Mouse (Mus musculus) c-Kit-positive CD71-negative TER-119-negative erythroid progenitor cells, embryonic 14.5 days (primary cell): ENCODE results near the gene Sap30l.
A peak's percentile ranks its signal among the peaks of the same experiment; 100 is the strongest.
"Not testable (repeated sequence)": the region's sequence is repeated elsewhere in the genome, so short reads cannot be mapped to it uniquely, and the experiment has no call there.

Experiments used
- DNase-seq: peaks from one replicate; pipeline ENCODE4 v3.0.0-alpha.2; 2013; ENCODE audit warnings: low read depth

Gene Sap30l

GRCm38 (mm10) chr11:57800266-57800951, 1.0 kb upstream of the Sap30l start:
- DNase-seq, result no peak

- no peak for DNase-seq
These were observed 501 bp downstream of the Sap30l start for GRCm38 (mm10) chr11:57801766-57802510.

GRCm38 (mm10) chr11:57802511-57802870, 1.1 kb downstream of the Sap30l start:
- no peak for DNase-seq

- DNase-seq, result no peak
These were observed 3.6 kb downstream of the Sap30l start for GRCm38 (mm10) chr11:57805047-57805446.

GRCm38 (mm10) chr11:57809017-57809731, 7.7 kb downstream of the Sap30l start:
- no peak for DNase-seq

- no peak for DNase-seq
These were observed 8.3 kb downstream of the Sap30l start for GRCm38 (mm10) chr11:57809732-57810098.

- no peak for DNase-seq
These were observed 9.6 kb downstream of the Sap30l start for GRCm38 (mm10) chr11:57811006-57811405.

- DNase-seq, result no peak
These were observed 10.8 kb downstream of the Sap30l start for GRCm38 (mm10) chr11:57812212-57812611.

GRCm38 (mm10) chr11:57813641-57814040, 12.2 kb downstream of the Sap30l start:
- DNase-seq, result no peak

- DNase-seq, result no peak
These were observed 16.8 kb downstream of the Sap30l start for GRCm38 (mm10) chr11:57818189-57818588.

- peak; percentile 61 for DNase-seq
These were observed 18.7 kb downstream of the Sap30l start for GRCm38 (mm10) chr11:57819999-57820581.

- not testable (repeated sequence) for DNase-seq
These were observed 21.7 kb downstream of the Sap30l start for GRCm38 (mm10) chr11:57823159-57823558.

GRCm38 (mm10) chr11:57823714-57824113, 22.3 kb downstream of the Sap30l start:
- DNase-seq, result no peak

- not testable (repeated sequence) for DNase-seq
These were observed 23.8 kb downstream of the Sap30l start for GRCm38 (mm10) chr11:57825234-57825633.

GRCm38 (mm10) chr11:57827048-57827914, 25.8 kb downstream of the Sap30l start:
- DNase-seq, result no peak

- no peak for DNase-seq
These were observed 26.6 kb downstream of the Sap30l start for GRCm38 (mm10) chr11:57827915-57828545.

GRCm38 (mm10) chr11:57828955-57829870, 27.8 kb downstream of the Sap30l start:
- DNase-seq, result no peak

- no peak for DNase-seq
These were observed 28.7 kb downstream of the Sap30l start for GRCm38 (mm10) chr11:57829871-57830775.

GRCm38 (mm10) chr11:57831281-57831781, 29.9 kb downstream of the Sap30l start:
- no peak for DNase-seq
